Mouse (Mus musculus): ENCODE measurements around the gene Gpbar1.

DNA sequence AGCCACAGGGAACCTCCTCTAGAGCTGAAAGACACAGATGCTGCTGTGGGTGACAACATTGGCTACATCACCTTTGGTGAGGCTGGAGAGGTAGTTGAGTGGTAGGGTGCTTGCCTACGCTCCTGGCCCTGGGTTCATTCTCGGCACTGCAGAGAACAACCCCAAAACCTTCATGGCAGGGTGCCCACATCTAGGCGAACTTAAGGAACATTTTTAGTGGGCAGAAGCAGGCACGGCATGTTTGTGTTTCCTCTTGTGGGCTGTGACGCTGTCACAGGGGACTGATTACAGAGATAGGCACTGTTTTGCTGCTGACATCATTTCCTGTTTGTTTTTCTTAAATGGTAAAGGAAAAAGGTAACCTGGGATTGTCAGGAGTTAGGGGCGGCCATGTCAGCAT, 15.8 kb upstream of the Gpbar1 start:
- TF ChIP-seq POLR2A (IDR thresholded peaks at IDR 0.05; ENCODE audit: extremely low read depth, insufficient read depth, low read length), result no peak
- no peak for TF ChIP-seq CTCF (IDR thresholded peaks at IDR 0.05; ENCODE audit: extremely low read depth, insufficient read depth, low read length)
